Mouse (Mus musculus) small intestine, adult 2 months (tissue): ENCODE results near the gene Ralgapa2.

Source experiments
- CTCF ChIP-seq: fragments of 200-500 bp; IDR thresholded peaks from 2 replicates; pipeline ENCODE4 v1.5.1; 2012; ENCODE audit warnings: low read depth, mild to moderate bottlenecking, control low read depth, inconsistent platforms, low read length, moderate library complexity, mixed read lengths; ENCODE audit not compliant: insufficient replicate concordance, insufficient read length; ENCODE audit errors: extremely low read depth
- POLR2A ChIP-seq: fragments of 200-500 bp; IDR thresholded peaks from 2 replicates; pipeline ENCODE4 v1.6.1; 2012; ENCODE audit warnings: low read depth, mild to moderate bottlenecking, control low read depth, inconsistent platforms, low read length, moderate library complexity

DNA sequence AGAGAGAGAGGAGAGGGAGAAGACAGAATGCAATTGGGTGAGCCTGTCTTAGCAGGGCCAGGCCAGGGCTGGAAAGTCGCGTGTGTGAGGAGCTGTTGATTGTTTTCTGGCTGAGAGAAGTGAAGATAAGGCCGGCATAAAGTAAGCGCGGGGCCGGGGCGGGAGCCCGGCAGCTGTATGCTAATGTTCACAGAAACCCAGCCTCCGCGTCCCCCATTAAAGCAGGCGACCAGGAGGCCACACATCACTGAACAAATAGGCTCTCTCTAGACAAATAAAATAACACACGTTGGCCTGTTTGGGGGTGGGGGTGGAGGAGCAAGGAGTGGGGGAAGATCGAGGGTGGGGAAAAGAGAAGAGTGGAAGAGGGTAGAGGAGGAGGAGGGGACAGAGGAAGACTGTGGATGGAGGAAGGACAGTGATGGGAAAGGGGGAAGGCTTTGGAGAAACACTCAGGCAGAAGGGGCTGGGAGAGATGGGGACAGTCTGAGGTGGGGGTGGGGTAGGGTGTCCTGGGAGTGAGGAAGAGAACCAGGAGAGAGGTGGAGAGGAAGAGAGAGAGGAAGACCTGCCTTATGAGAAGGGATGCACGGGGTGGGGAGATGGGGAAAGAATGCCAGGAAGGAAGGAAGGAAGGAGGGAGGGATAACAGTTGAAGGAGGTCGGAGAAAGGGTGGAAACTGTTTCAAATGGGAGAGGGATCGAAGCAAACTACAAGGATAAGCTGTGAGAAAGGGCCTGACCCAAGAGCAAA, 294.7 kb downstream of the Ralgapa2 start:
- TF ChIP-seq CTCF (no peak), POLR2A (no peak)
